Mouse (Mus musculus) kidney, adult 10 weeks (tissue): ENCODE data around the gene Rpa2. TPM values are rescaled to one million over a fixed set of nuclear protein-coding genes. Genes with fewer than 3 reads are reported as not detected.

Experiments
- polyA plus RNA-seq: library from polyadenylated mRNA; stranded (reverse); fragments of 350-450 nt; fragmentation: Illumina TruSeq; extraction: RNeasy Lipid Tissue Mini Kit (QIAGEN cat#74804); gene quantifications from one replicate; pipeline ENCODE4 v1.2.3, GENCODE M21; 2014; ENCODE audit warnings: low read depth, low replicate concordance

Gene Rpa2
- polyA plus RNA-seq = 2.2 TPM

DNA sequence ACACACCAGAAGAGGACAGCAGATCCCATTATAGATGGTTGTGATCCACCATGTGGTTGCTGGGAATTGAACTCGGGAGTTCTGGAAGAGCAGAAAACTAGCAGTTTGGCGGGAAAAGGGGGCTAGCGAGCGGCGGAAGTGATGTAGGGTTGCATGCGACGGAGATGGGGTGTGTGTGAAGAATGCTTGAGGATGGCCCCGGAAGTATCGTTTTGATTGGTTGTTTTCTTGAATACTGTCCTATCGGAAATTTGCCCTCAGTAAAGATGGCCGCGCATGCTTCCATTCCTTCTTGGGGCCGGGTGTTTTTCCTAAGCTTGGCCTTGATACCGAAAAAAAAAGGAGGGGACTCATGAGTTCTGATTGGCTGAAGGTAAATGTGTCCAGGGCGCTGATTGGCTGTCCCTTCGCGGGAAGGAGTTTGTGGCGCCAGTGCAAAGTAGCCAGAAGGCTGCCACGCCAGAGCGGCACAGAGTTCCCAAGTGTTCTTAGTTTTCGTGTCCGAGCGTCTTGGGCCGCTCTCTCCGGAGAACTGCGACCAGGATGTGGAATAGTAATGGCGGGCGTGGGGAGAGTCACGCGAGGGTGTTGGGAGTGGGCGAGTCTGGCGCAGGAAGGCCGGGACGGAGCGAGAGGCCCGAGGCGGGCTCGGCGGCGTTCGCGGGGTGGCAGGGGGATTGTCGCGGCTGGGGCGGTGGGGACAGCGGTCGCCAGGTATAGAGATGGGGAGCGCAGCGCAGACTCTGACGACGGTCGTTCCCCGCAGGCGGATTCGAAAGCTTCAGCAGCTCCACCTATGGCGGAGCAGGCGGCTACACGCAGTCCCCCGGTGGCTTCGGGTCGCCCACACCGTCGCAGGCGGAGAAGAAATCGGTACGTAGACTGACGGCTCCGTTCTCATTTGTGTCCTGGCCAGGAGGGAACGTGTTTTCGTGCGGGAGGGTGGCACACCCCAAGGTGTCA is at the start of gene Rpa2:
TSS of gene Rpa2 (plus strand) at position 419 of the 963 bp plus-strand sequence.

GRCm38 (mm10) chr4:132732148-132732684 is 35.9 kb upstream of the Rpa2 start, which contains the start of gene Xkr8:
Xkr8 (minus strand) TSS chr4:132732546.

GRCm38 (mm10) chr4:132756974-132757373 is 11.2 kb upstream of the Rpa2 start, which contains the start of gene Smpdl3b:
Smpdl3b (minus strand) TSS chr4:132757252.

GRCm38 (mm10) chr4:132796196-132796886 is 28.2 kb downstream of the Rpa2 start, which contains the start of gene Themis2:
Themis2 (minus strand) TSS chr4:132796387.

Other genes starting within 250 kb of the Rpa2 start
- gene Atpif1, start 234.7 kb upstream of the Rpa2 start, polyA plus RNA-seq = 672 TPM
- 199 TPM for gene Dnajc8, start 232.8 kb upstream of the Rpa2 start, polyA plus RNA-seq
- 0.24 TPM for gene Ptafr, start 204.3 kb upstream of the Rpa2 start, polyA plus RNA-seq
- 13.7 TPM for gene Eya3, start 129.3 kb upstream of the Rpa2 start, polyA plus RNA-seq
- gene Xkr8, start 35.8 kb upstream of the Rpa2 start, polyA plus RNA-seq = 1.4 TPM
- gene Smpdl3b, start 11.1 kb upstream of the Rpa2 start, polyA plus RNA-seq = 0.57 TPM
- 0.53 TPM for gene Themis2, start 28.1 kb downstream of the Rpa2 start, polyA plus RNA-seq
- 7.3 TPM for gene Ppp1r8, start 74.8 kb downstream of the Rpa2 start, polyA plus RNA-seq
- 99.2 TPM for gene Stx12, start 116.2 kb downstream of the Rpa2 start, polyA plus RNA-seq
- 32.3 TPM for gene Fam76a, start 154.2 kb downstream of the Rpa2 start, polyA plus RNA-seq
- 0.36 TPM for gene Fgr, start 205.8 kb downstream of the Rpa2 start, polyA plus RNA-seq
- 1.5 TPM for gene Ahdc1, start 242.9 kb downstream of the Rpa2 start, polyA plus RNA-seq